Mouse (Mus musculus) bone marrow macrophage, adult 2 months (primary cell): ENCODE results near the gene Eva1a. TPM values are rescaled to one million over a fixed set of nuclear protein-coding genes. Genes with fewer than 3 reads are reported as not detected.

Experiments used
- H3K27ac ChIP-seq: 2 replicates; pipeline ENCODE4 v1.5.1; 2012; ENCODE audit warnings: low read depth, low read length; ENCODE audit not compliant: insufficient read depth
- H3K4me1 ChIP-seq: 2 replicates; pipeline ENCODE4 v1.6.1; 2012; ENCODE audit warnings: low read length; ENCODE audit not compliant: control insufficient read depth, insufficient read depth
- H3K4me3 ChIP-seq: 2 replicates; pipeline ENCODE4 v1.5.1; 2012; ENCODE audit warnings: mild to moderate bottlenecking, low read length, moderate library complexity; ENCODE audit not compliant: insufficient read depth
- CTCF ChIP-seq: IDR thresholded peaks from 2 replicates; pipeline ENCODE4 v1.5.1; 2012; ENCODE audit warnings: low read depth, mild to moderate bottlenecking, low read length, moderate library complexity
- POLR2A ChIP-seq: IDR thresholded peaks from 2 replicates; pipeline ENCODE4 v1.6.1; 2012; ENCODE audit warnings: mild to moderate bottlenecking, low read depth, low read length, borderline replicate concordance
- polyA plus RNA-seq: library from polyadenylated mRNA; stranded (reverse); fragments of >200 nt; gene quantifications from 2 replicates; pipeline ENCODE4 v1.2.4, GENCODE M21; 2012; ENCODE audit not compliant: missing spikeins, insufficient read depth, insufficient read length

Gene Eva1a
- polyA plus RNA-seq, 1 experiment = not detected

DNA sequence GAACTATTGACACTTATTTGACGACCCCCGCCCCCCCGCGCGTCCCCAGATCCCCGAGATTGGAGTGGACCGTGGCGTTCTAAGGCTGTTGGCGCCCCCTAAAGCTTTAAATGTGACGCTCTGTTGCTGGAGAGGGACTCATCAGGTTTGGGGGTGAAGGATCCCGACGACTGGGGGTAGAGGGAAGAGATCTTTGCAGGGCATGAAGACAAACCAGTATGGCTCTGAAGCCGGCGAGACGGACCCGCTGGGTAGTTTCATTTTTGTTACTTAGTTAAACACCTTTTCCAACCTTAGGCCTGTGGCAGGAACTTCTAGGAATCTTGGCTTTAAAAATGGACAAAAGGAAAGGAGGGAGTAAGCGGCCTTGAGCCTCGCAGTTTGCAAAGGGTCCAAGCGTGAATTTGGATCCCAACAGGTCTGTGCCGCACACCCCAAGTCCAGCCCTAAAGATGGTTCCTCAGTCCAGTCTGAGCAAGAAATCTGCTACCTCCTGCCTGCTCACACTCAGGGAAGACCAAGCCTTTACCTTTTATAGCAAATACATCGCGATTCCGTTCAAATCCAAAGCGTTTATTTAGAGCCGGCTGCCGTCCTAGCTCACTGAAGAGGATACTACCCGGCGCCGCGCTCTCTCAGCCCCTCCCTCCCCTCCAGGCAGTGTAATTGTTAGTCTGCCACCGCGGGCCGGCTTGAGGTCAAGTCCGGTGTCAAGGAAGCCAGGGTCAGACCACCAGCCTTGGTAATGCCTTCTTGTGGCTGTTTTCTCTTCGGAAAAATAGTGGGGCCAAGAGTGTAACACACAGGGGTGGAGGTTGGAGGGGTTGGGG is 1.7 kb downstream of the Eva1a start:
- peak overlapping the region; percentile 37 for H3K4me3 ChIP-seq
- no peak overlapping the region for H3K27ac ChIP-seq
- no peaks in the 10 kb centered on the region for H3K4me1 ChIP-seq
- TF ChIP-seq POLR2A = no peak
- TF ChIP-seq CTCF = no peak

- TF ChIP-seq POLR2A (no peak), CTCF (no peak)
- no peaks in the 10 kb centered on the region for H3K4me1 ChIP-seq
- no peak overlapping the region for H3K4me3 ChIP-seq
- H3K27ac ChIP-seq = no peak overlapping the region
Observed at GRCm38 (mm10) chr6:82043634-82044033, 2.8 kb downstream of the Eva1a start.

GRCm38 (mm10) chr6:82044509-82044908 is 3.7 kb downstream of the Eva1a start:
- no peak for TF ChIP-seq CTCF
- no peak for TF ChIP-seq POLR2A
- no peaks in the 10 kb centered on the region for H3K4me1 ChIP-seq
- H3K4me3 ChIP-seq = no peak overlapping the region
- no peak overlapping the region for H3K27ac ChIP-seq

GRCm38 (mm10) chr6:82047977-82048376 is 7.1 kb downstream of the Eva1a start:
- TF ChIP-seq CTCF (no peak), POLR2A (no peak)
- H3K27ac ChIP-seq = no peak overlapping the region
- H3K4me3 ChIP-seq = no peak overlapping the region
- no peaks in the 10 kb centered on the region for H3K4me1 ChIP-seq

- no peak overlapping the region for H3K27ac ChIP-seq
- H3K4me1 ChIP-seq = no peaks in the 10 kb centered on the region
- no peak overlapping the region for H3K4me3 ChIP-seq
- TF ChIP-seq POLR2A (no peak), CTCF (no peak)
Observed at GRCm38 (mm10) chr6:82050201-82050600, 9.4 kb downstream of the Eva1a start.

DNA sequence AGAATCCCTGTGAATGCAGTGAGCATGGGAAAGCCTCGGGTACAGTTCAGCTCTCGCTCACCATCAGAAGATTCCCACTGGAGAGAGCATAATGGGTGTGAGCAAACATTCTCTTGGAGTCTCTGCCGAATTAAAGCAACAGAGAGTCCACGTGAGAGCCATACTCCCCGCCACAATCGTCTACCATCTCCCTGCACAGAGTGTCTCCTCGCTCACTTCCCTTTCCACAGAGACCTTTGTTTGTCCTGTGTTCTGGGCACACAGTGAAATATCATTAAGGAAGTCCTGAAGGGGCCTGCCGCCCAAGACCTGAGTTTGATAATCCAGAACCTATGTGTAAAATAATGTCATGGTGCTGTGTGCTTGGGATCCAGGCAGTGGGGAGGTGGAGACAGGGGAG is 10.7 kb downstream of the Eva1a start:
- no peak for TF ChIP-seq POLR2A
- no peak for TF ChIP-seq CTCF
- H3K27ac ChIP-seq = no peak overlapping the region
- no peaks in the 10 kb centered on the region for H3K4me1 ChIP-seq
- no peak overlapping the region for H3K4me3 ChIP-seq

GRCm38 (mm10) chr6:82052047-82052725 is 11.3 kb downstream of the Eva1a start:
- H3K4me3 ChIP-seq = no peak overlapping the region
- TF ChIP-seq CTCF (no peak), POLR2A (no peak)
- no peaks in the 10 kb centered on the region for H3K4me1 ChIP-seq
- no peak overlapping the region for H3K27ac ChIP-seq

DNA sequence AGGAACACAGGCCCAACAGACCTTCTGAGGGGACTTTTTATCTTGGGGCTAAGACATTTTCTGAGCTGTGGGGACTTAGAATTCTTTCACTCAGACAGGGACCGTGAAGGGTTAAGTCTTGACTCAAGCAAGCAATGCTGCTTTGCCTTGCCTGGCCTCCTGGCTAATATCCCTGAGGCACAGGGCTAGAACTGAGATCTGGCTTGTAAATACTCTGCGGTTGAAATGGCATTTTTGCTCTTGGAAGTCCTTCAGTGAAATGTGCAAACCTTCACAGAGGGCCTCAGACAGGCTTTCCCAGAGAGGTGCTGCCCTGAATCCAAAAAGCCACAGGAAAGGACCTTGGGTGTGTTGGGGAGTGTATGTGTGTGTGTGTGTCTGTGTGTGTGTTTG is 11.9 kb downstream of the Eva1a start:
- no peaks in the 10 kb centered on the region for H3K4me1 ChIP-seq
- no peak for TF ChIP-seq POLR2A
- TF ChIP-seq CTCF = no peak
- no peak overlapping the region for H3K27ac ChIP-seq
- H3K4me3 ChIP-seq = no peak overlapping the region

GRCm38 (mm10) chr6:82054854-82055253 is 14.0 kb downstream of the Eva1a start:
- H3K4me3 ChIP-seq = no peak overlapping the region
- TF ChIP-seq CTCF (no peak), POLR2A (no peak)
- no peaks in the 10 kb centered on the region for H3K4me1 ChIP-seq
- no peak overlapping the region for H3K27ac ChIP-seq

DNA sequence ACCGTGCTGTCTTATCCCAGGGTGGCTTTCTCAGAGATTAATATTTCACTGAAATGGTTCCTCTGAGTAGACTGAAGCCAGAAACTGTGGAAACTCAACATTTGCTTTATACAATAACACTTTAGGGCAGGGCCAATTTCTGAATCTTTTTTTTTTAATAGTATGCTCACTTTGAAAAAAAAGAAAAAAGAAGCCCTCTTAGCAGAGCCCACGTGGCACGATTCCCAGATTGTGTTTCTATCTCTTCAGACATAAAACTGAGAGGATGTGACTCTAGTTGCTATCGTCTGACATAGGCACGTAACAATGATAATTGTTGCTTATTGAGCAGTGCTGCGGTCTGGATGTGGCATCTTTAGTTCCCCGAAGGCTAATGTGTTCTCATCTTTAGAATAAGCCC is 19.1 kb downstream of the Eva1a start:
- TF ChIP-seq POLR2A (no peak), CTCF (no peak)
- Histone ChIP-seq H3K4me1 (no peaks in the 10 kb centered on the region), H3K27ac (no peak overlapping the region), H3K4me3 (no peak overlapping the region)
